Mouse (Mus musculus) lung, postnatal 0 days (tissue): ENCODE measurements around the gene Fyb2. TPM values are rescaled to one million over a fixed set of nuclear protein-coding genes. Genes with fewer than 3 reads are reported as not detected.

Source experiments
- ATAC-seq: fragments of 200-750 bp; cut with Nextera tagmentation; 2 replicates; pipeline ENCODE4 v1.8.0; 2017; ENCODE audit warnings: moderate library complexity
- DNase-seq: peaks from one replicate; pipeline ENCODE4 v3.0.0-alpha.2; 2016; ENCODE audit warnings: low spot score
- H3K27ac ChIP-seq: fragments of 300-500 bp; sonication (generic); 2 replicates; pipeline ENCODE4 v1.5.1; 2014; ENCODE audit warnings: antibody characterized with exemption, mild to moderate bottlenecking, low read length, mixed read lengths
- H3K27me3 ChIP-seq: fragments of 300-500 bp; sonication (generic); replicated peaks from 2 replicates; pipeline ENCODE4 v1.6.1; 2014; ENCODE audit warnings: low read length, mixed read lengths; ENCODE audit not compliant: insufficient read depth
- H3K36me3 ChIP-seq: fragments of 300-500 bp; sonication (generic); 2 replicates; pipeline ENCODE4 v1.6.1; 2014; ENCODE audit warnings: low read length, mixed read lengths; ENCODE audit not compliant: insufficient read depth
- H3K4me1 ChIP-seq: fragments of 300-500 bp; sonication (generic); 2 replicates; pipeline ENCODE4 v1.6.1; 2014; ENCODE audit warnings: antibody characterized with exemption, low read depth, low read length, mixed read lengths; ENCODE audit not compliant: insufficient read depth
- H3K4me2 ChIP-seq: fragments of 300-500 bp; sonication (generic); replicated peaks from 2 replicates; pipeline ENCODE4 v1.6.1; 2014; ENCODE audit warnings: low read depth, mild to moderate bottlenecking, low read length, moderate library complexity, mixed read lengths
- H3K4me3 ChIP-seq: fragments of 300-500 bp; sonication (generic); 2 replicates; pipeline ENCODE4 v1.5.1; 2014; ENCODE audit warnings: low read depth, low read length
- H3K9ac ChIP-seq: fragments of 300-500 bp; sonication (generic); replicated peaks from 2 replicates; pipeline ENCODE4 v1.6.1; 2014; ENCODE audit warnings: low read depth, mild to moderate bottlenecking
- H3K9me3 ChIP-seq: fragments of 300-500 bp; sonication (generic); 2 replicates; pipeline ENCODE4 v1.6.1; 2016; ENCODE audit warnings: low read length, mixed read lengths
- CTCF ChIP-seq: IDR thresholded peaks from 2 replicates; pipeline ENCODE4 v1.5.1; 2016; ENCODE audit warnings: antibody characterized with exemption, mild to moderate bottlenecking
- EP300 ChIP-seq: IDR thresholded peaks from 2 replicates; pipeline ENCODE4 v1.6.1; 2016; ENCODE audit warnings: antibody characterized with exemption, mild to moderate bottlenecking, control low read depth
- WGBS: fragments of 180-500 bp; shearing (Covaris S2); extraction: QIAGEN DNeasy Blood & Tissue Kit; methylation state at CpG from one replicate; pipeline ENCODE4 v1.1.7; 2014; 5-methylcytosine and 5-hydroxymethylcytosine counted together
- polyA plus RNA-seq: library from polyadenylated mRNA; unstranded; fragments of >200 nt; fragmentation: Nextera tagmentation; extraction: Ambion mirVana; gene quantifications from 2 replicates; pipeline ENCODE4 v1.2.1, GENCODE M21; 2015

Fyb2 gene
- polyA plus RNA-seq, 1 experiment from 2014 or later = 0.08 TPM

DNA sequence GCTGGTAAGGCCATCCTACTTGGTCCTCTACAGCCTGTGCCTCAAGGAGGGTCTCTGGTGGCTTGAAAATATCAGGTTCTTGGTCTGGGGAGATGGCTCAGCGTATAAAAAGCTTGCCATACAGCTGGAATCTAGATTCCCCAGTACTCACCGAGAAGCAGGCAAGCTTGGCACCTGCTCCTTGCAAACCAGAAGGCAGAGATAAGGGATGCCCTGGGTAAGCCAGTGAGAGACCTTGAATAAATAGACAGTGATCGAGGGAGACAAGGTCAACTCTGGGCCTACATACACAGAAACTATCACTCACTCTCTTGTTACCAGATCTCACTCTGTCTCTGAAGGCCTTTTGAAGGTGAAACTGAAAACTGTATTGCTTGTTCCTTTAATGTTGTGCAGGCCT lies 21.7 kb downstream of the Fyb2 start:
- Histone ChIP-seq H3K4me3 (no peak overlapping the region), H3K9ac (no peak overlapping the region), H3K4me1 (no peaks in the 10 kb centered on the region; the same call in 1 of the 2 replicates), H3K36me3 (no peaks in the 10 kb centered on the region), H3K9me3 (no peaks in the 10 kb centered on the region), H3K27ac (no peak overlapping the region), H3K27me3 (no peaks in the 10 kb centered on the region), H3K4me2 (no peak overlapping the region)
- DNase-seq (no peak), ATAC-seq (no peak)
- 51% methylated on average over 3 of the region's 3 CpGs for WGBS
- TF ChIP-seq CTCF (no peak), EP300 (no peak)

DNA sequence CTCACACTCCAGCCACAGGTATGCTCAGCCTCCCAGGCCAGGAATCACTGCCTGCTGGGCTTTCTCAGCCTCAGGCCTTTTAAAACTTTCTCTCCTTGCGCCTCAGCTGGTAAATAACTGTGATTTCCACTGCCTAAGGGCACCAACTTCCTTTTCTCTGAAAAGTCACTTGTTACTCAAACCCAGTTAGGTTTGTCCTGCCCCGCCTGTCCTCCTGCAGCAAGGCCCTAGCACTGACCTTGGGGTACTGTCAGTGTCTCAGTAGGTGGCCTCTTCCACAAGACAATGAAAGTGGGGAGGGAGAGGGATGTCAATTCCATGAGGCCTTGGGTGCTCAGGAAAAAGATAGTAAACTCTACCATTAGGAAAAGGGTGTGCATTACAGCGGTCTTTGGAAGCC lies 22.2 kb downstream of the Fyb2 start:
- H3K36me3 ChIP-seq = no peaks in the 10 kb centered on the region
- no peaks in the 10 kb centered on the region for H3K27me3 ChIP-seq
- no peak overlapping the region for H3K9ac ChIP-seq
- no peak for DNase-seq
- no peaks in the 10 kb centered on the region; the same call in 1 of the 2 replicates for H3K4me1 ChIP-seq
- H3K9me3 ChIP-seq = no peaks in the 10 kb centered on the region
- no peak overlapping the region for H3K4me3 ChIP-seq
- no peak overlapping the region for H3K27ac ChIP-seq
- no peak for TF ChIP-seq EP300
- TF ChIP-seq CTCF = no peak
- ATAC-seq = no peak
- no peak overlapping the region for H3K4me2 ChIP-seq
- 81% methylated on average over 3 of the region's 3 CpGs for WGBS

DNA sequence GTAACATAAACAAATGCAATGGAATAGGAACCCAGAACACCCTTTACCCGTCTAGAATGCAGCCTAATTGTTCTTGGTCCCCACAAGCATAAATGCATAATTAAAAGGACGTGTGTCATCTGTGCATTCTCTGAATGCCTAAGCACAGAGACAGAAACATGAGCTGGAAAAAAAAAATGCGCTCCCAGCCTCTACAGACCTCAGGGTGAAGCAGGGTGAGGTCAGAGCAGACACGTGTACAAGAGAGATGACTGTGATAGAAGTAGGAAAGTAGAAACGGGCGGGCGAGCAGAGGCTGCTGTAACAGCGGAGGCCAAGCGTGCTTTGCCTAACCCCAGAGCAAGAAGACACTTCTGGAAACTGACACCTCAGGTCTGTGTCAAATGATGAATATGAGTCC lies 22.8 kb downstream of the Fyb2 start:
- no peaks in the 10 kb centered on the region; the same call in 1 of the 2 replicates for H3K4me1 ChIP-seq
- ATAC-seq (no peak), DNase-seq (no peak)
- no peak overlapping the region for H3K27ac ChIP-seq
- H3K36me3 ChIP-seq = no peaks in the 10 kb centered on the region
- no peak overlapping the region for H3K9ac ChIP-seq
- no peaks in the 10 kb centered on the region for H3K9me3 ChIP-seq
- no peak overlapping the region for H3K4me3 ChIP-seq
- 36% methylated on average over 9 of the region's 9 CpGs for WGBS
- no peaks in the 10 kb centered on the region for H3K27me3 ChIP-seq
- TF ChIP-seq EP300 (no peak), CTCF (no peak)
- H3K4me2 ChIP-seq = no peak overlapping the region

DNA sequence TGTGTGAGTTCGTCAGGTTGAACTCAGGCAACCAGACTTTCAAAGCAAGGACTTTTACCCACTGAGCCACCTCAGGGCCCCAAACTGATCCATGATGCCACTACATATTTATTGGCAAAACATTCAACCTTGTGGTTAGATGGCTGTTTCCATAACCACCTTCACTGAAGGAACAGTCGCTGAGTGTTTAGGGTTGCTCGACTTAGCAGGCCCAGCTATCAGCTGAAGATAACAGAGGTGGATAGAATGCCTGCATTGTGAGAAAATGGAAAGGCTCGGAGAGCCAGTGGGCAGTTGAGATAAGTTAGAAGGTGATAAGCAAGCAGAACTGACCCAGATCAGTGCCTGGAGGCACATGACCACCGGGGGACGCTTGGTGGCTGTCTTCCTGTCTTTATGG lies 26.3 kb downstream of the Fyb2 start:
- Histone ChIP-seq H3K9ac (no peak overlapping the region), H3K4me1 (no peaks in the 10 kb centered on the region; the same call in 1 of the 2 replicates), H3K4me3 (no peak overlapping the region), H3K9me3 (no peaks in the 10 kb centered on the region), H3K4me2 (no peak overlapping the region), H3K36me3 (no peaks in the 10 kb centered on the region), H3K27me3 (no peaks in the 10 kb centered on the region), H3K27ac (no peak overlapping the region)
- DNase-seq (no peak), ATAC-seq (no peak)
- TF ChIP-seq EP300 (no peak), CTCF (no peak)
- 56% methylated on average over 6 of the region's 6 CpGs for WGBS

DNA sequence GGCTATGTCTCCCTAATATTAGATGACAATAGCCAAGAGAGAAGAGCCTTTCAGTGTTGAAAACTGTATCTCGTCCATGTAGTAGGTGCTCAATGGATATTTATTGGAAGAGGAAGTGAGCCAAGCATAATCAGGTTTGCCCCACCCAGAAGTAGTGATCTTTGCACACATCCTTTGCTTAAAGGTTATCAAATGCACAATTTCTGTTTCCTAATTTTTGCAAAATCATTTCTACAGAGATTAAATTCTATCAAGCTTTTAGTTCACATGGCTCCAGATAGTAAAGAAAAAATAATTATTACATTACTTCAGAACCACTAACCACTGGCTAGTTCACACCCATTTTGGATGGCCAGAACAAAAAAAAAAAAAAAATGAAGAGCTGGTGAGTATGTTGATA lies 28.6 kb downstream of the Fyb2 start:
- Histone ChIP-seq H3K27ac (no peak overlapping the region), H3K36me3 (no peaks in the 10 kb centered on the region), H3K9ac (no peak overlapping the region), H3K27me3 (no peaks in the 10 kb centered on the region), H3K4me3 (no peak overlapping the region), H3K4me1 (no peaks in the 10 kb centered on the region), H3K9me3 (no peaks in the 10 kb centered on the region), H3K4me2 (no peak overlapping the region)
- no peak for ATAC-seq
- TF ChIP-seq EP300 = no peak
- no peak for TF ChIP-seq CTCF
- DNase-seq = no peak
- 65% methylated on average over 1 of the region's 1 CpGs for WGBS

DNA sequence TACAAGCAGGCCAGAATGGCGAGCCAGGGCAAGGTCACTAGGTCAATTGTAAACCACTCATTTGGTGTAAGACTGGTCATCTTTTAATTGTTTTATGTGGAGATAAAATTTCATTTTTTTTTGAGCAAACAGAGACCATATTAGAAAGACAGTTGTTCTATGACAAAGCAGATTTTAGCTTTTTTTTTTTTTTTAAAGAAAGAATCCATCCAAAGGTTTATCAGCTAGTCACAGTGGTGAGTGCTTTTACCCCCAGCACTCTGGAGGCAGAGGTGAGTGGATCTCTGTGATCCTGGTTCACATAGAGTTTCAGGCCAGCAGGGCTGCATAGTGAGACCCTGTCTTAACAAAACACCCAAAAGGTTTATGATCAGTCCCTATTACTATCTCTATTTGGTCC lies 31.2 kb downstream of the Fyb2 start:
- no peaks in the 10 kb centered on the region for H3K27me3 ChIP-seq
- no peaks in the 10 kb centered on the region for H3K36me3 ChIP-seq
- no peak for ATAC-seq
- no peak overlapping the region for H3K9ac ChIP-seq
- peaks cover 8% of the 10 kb centered on the region; the same call in 1 of the 2 replicates for H3K4me1 ChIP-seq
- WGBS = 78% methylated on average over 1 of the region's 1 CpGs
- H3K9me3 ChIP-seq = no peaks in the 10 kb centered on the region
- TF ChIP-seq CTCF (no peak), EP300 (no peak)
- DNase-seq = no peak
- H3K27ac ChIP-seq = no peak overlapping the region
- no peak overlapping the region for H3K4me2 ChIP-seq
- no peak overlapping the region for H3K4me3 ChIP-seq

DNA sequence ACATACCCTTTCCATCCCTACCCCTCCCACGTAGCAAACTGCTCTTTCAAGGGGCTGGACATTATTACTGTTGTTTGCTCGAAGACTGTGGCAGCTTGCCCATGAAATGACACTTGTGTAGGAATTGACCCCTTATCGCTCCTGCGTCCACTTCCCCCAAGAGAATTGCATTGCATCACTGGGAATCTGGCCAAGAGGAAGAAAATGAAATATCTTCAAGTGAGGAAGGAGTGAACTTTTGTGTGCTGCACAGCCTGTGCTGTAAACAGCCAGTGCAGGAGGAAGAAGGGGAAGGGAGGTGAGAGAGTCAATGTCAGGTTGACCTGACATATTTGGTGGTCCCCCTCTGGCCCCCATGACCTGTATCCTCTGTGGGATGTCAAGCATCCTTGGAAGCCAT lies 35.6 kb downstream of the Fyb2 start:
- no peaks in the 10 kb centered on the region for H3K27me3 ChIP-seq
- TF ChIP-seq CTCF (no peak), EP300 (0 out of 2 replicates have a peak, but pooled peaks have one; percentile 28)
- no peak overlapping the region for H3K4me2 ChIP-seq
- ATAC-seq (peak; percentile 67), DNase-seq (peak; percentile 62)
- no peaks in the 10 kb centered on the region for H3K9me3 ChIP-seq
- peaks cover 8% of the 10 kb centered on the region; the same call in 1 of the 2 replicates for H3K4me1 ChIP-seq
- no peak overlapping the region for H3K9ac ChIP-seq
- 6% methylated on average over 4 of the region's 4 CpGs for WGBS
- H3K36me3 ChIP-seq = no peaks in the 10 kb centered on the region
- no peak overlapping the region for H3K27ac ChIP-seq
- no peak overlapping the region for H3K4me3 ChIP-seq
